Mouse (Mus musculus): Measurements from ENCODE around the gene Lcn2. TPM values are rescaled to one million over a fixed set of nuclear protein-coding genes. Genes with fewer than 3 reads are reported as not detected.

Lcn2 gene
- 50.7 and 52.8 TPM in 2 replicates for polyA plus RNA-seq (2012; ENCODE audit: low replicate concordance)

GRCm38 (mm10) chr2:32387706-32388490, at the start of gene Lcn2:
Gene Lcn2 (minus strand): TSS chr2:32388252.

DNA sequence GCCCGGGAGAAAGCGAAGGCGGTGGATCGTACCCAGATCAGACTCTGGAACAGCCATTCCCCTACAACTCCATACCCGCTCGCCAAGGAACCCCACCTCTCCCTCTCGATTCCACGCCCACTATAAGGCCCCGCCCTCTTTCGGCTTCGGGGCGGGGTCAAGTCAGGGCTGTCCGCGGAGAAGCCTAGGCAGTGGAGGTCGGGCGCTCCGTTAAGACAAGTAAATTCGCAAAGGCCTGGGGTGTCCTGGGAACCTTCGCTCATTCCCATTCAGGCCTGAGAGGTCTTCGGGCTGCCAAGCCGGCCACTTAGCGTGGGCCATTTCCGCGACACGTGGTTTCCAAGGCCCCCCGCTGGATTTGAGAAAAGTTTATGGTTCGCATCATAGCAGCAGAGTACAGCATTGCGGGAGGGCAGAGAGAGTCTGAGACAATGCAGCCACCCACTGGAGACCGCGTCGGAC, 7.5 kb upstream of the Lcn2 start, which contains the start of gene Ptges2:
Gene Ptges2 (plus strand): TSS at position 413 of the 462 bp plus-strand sequence.

GRCm38 (mm10) chr2:32381775-32382223, 6.3 kb downstream of the Lcn2 start, which contains the start of gene 1110008P14Rik:
Gene 1110008P14Rik (minus strand): TSS chr2:32381938.

GRCm38 (mm10) chr2:32353007-32353542, 35.0 kb downstream of the Lcn2 start, which contains the start of gene Dnm1:
Gene Dnm1 (minus strand): TSS chr2:32353338.

GRCm38 (mm10) chr2:32352151-32353006, 35.7 kb downstream of the Lcn2 start, which contains the start of gene Ciz1:
Gene Ciz1 (plus strand): TSS chr2:32352327.

Other genes with a start within 250 kb of the Lcn2 start
- gene Prrc2b, start 237.2 kb downstream of the Lcn2 start, polyA plus RNA-seq (2012; ENCODE audit: low replicate concordance), result 86.7 and 138 TPM in 2 replicates
- 9.6 and 10.7 TPM in 2 replicates for gene Pomt1, start 151.7 kb downstream of the Lcn2 start, polyA plus RNA-seq (2012; ENCODE audit: low replicate concordance)
- gene Uck1, start 128.1 kb downstream of the Lcn2 start, polyA plus RNA-seq (2012; ENCODE audit: low replicate concordance), result 38.9 and 93.1 TPM in 2 replicates
- 27.5 and 32.9 TPM in 2 replicates for gene Golga2, start 100.9 kb downstream of the Lcn2 start, polyA plus RNA-seq (2012; ENCODE audit: low replicate concordance)
- gene Swi5, start 100.2 kb downstream of the Lcn2 start, polyA plus RNA-seq (2012; ENCODE audit: low replicate concordance), result 25.0 and 195 TPM in 2 replicates
- gene Ciz1, start 35.9 kb downstream of the Lcn2 start, polyA plus RNA-seq (2012; ENCODE audit: low replicate concordance), result 191 and 234 TPM in 2 replicates
- 1.2 TPM in 2 replicates for gene Dnm1, start 34.9 kb downstream of the Lcn2 start, polyA plus RNA-seq (2012; ENCODE audit: low replicate concordance)
- gene 1110008P14Rik, start 6.3 kb downstream of the Lcn2 start, polyA plus RNA-seq (2012; ENCODE audit: low replicate concordance), result 169 and 253 TPM in 2 replicates
- gene Ptges2, start 7.6 kb upstream of the Lcn2 start, polyA plus RNA-seq (2012; ENCODE audit: low replicate concordance), result 2.4 and 4.3 TPM in 2 replicates
- gene Naif1, start 62.2 kb upstream of the Lcn2 start, polyA plus RNA-seq (2012; ENCODE audit: low replicate concordance), result 7.2 and 12.8 TPM in 2 replicates
- gene Slc25a25, start 63.2 kb upstream of the Lcn2 start, polyA plus RNA-seq (2012; ENCODE audit: low replicate concordance), result 14.7 and 24.4 TPM in 2 replicates
- 136 and 166 TPM in 2 replicates for gene Fam102a, start 147.1 kb upstream of the Lcn2 start, polyA plus RNA-seq (2012; ENCODE audit: low replicate concordance)
- gene Dpm2, start 182.6 kb upstream of the Lcn2 start, polyA plus RNA-seq (2012; ENCODE audit: low replicate concordance), result 11.0 and 11.9 TPM in 2 replicates
- gene Pip5kl1, start 186.5 kb upstream of the Lcn2 start, polyA plus RNA-seq (2012; ENCODE audit: low replicate concordance), result 0.16 TPM in 1 of 2 replicates, not detected in the other
- gene 9430097D07Rik, start 187.4 kb upstream of the Lcn2 start, polyA plus RNA-seq (2012; ENCODE audit: low replicate concordance), result not detected in 2 replicates
- gene St6galnac4, start 198.8 kb upstream of the Lcn2 start, polyA plus RNA-seq (2012; ENCODE audit: low replicate concordance), result 29.1 and 47.0 TPM in 2 replicates
- gene St6galnac6, start 211.5 kb upstream of the Lcn2 start, polyA plus RNA-seq (2012; ENCODE audit: low replicate concordance), result 15.4 and 20.9 TPM in 2 replicates
- 0.09 and 0.66 TPM in 2 replicates for gene Ak1, start 233.5 kb upstream of the Lcn2 start, polyA plus RNA-seq (2012; ENCODE audit: low replicate concordance)

Measured in hematopoietic multipotent progenitor cell, adult 10-12 weeks (in vitro differentiated cells).